Mouse (Mus musculus) frontal cortex, postnatal 14 days (tissue): ENCODE results near the gene Rbm5.

Experiments used
- DNase-seq, 2 experiments: peaks; one replicate each; pipeline ENCODE4 v3.0.0; 2022; ENCODE audit warnings: low spot score in 2 of 2

Gene Rbm5

DNA sequence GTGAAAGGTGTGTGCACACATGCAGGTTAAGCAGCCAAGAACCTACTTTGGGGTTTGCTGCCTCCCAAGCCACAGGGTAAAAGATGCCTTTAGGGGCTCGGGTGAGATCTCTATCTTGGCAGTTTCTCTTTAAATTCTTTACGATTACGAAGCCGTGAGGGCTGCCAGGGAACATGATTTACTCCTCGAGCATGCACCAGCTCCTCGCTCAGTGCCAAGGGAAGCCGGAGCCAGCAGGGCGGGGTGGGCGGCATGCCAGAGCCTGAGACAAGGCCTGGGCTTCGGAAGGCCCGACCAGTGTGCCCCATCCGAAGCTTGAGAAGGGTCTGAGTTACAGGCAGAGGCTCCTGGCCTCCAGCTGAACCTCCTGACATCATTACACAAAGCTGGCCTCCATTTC is 69.2 kb downstream of the Rbm5 start:
- DNase-seq: peak; percentile 60 to 62

DNA sequence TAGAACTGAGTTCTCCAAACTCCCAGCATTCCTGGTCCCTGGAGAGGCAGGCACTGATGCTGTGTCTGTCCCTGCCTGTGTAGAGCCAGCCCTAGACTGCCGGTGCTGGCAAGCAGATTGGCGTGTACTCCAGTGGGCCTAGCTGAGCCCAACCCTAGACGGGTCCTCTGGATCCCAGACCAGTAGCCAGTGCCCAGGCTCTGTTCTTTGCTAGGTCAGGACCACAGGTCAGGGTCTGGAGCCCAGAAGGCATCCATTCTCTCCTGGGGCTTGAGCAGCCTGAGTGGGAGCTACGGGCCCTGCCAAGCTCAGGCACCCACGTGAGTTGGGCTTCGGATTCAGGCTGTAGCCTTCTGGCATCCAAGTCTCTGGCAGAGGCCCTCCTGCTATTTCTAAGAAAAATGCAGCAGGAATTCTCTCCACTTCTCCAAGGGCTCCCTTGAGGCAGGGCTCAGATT is 70.7 kb downstream of the Rbm5 start:
- peak; percentile 41 to 48 for DNase-seq

DNA sequence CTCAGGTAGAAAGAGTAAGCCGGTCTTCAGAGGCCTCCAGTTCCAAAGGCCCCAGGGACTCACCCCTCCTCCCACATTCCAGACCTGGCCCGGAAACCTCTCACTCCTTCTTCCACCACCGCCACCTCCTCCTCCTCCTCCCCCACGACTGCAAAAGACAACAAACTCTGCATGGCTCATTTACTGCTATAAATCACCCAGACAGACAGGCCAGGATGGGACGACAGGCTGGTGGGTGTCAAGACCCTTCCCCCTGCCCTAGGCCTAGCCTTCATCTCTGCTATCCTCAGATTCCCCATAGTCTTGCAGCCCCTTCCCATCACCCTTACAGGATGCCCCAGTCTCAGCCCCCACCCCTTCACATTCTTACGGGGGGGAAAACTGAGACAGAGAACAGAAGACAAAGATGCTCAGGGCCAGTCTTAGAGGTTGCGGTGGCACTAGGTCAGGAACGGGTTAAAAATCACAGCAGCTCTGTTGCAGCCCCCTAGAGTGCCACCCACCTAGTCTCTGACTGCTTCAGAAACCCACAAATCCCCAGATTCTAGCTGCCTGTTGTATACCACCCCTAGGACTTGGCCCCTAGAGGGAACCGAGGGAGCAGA is 71.3 kb downstream of the Rbm5 start:
- DNase-seq: no peak

DNA sequence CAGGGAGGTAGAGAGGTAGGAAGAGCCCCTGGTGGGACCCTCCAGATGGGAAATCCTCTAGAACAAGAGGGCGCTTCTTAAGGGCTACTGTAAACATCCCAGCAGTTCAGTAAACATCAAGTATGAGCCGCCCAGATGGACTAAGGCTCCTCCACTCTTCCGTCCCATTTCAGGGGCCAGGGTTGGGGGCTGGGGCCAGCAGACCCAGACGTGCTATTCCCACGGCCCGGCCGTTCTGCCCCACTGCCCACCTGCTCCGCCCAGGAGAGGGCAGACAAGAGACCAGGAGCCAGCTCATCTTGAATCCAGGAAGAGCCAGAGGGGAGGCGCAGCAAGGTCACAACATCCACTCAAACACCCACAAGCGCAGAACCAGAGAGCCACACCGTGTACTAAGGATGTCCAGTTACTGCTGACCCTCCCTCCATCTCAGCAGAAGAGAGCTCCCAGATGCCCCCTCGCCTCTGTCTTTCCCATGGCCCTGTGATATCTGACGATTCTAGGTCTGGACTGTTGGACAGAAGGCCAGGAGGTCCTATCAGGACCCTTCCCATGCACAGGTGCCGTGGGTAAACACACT is 72.1 kb downstream of the Rbm5 start:
- no peak for DNase-seq

DNA sequence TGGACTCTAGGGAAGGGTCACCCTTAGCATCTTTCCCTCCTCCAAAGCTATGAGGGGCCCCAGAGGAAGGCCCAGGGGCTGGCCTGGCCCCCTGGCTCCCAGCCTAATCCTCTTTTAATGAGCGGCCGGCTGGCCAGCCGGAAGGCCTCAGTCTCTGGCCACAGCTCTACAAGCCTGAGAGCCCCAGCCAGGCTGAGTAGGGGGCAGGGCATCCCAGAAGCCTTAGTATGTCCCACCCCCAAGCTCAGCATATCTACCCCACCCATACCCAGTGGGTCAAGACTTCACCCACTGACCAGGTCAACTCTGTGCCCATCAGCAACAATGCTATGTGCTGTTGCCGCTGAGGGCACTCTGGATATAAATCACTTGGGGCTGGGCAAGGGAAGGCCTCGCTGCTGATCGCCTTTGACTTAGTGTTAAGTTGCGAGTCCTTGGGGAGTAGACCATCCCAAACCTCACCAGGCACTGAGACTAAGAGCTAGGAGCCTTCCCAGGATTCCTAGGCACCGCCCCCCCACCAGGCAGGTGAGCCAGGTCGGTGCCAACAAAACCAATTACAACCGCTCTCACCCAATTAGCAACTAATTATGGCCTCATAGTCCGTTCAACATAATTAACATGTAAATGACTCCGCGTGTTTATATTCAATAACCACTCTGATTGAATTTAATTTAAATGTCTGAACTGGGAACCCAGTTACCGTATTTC is 72.8 kb downstream of the Rbm5 start:
- no peak for DNase-seq

DNA sequence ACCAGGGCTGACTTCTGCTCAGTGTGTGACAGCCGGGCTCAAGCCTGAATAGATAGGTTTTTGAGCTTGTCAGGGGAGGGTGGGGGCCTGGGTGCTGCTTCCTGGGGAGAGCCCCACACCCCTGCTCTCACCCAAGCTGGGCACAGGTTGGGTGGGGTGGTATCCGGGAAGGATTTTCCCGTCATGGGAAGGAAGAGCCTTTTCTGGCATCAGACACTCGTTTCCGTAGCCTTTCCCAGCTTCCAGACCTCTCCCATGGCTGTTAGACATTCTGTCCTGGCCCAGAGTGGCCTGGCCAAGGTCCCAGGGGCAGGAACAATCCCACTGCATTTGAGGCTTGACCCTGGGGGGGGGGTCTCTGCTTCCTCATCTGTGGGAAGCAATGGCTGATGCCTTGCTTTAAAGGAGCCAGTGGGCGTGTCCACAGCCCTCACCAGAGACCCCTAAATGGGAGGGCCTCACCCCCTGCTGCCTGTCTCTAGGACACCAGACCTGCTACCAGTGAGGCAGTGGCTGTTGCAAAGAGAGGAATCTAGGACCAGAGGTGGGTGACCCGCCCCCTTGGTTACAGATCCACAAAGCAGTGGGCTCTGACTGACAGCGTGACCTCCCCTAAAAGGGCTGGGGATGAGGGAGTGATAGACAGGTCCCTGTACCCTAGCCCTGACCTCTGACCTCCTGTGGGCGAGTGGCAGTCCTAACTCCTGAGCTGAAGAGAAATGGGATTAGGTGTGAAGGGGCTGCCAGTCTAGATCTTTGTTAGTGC is 73.8 kb downstream of the Rbm5 start:
- no peak for DNase-seq

DNA sequence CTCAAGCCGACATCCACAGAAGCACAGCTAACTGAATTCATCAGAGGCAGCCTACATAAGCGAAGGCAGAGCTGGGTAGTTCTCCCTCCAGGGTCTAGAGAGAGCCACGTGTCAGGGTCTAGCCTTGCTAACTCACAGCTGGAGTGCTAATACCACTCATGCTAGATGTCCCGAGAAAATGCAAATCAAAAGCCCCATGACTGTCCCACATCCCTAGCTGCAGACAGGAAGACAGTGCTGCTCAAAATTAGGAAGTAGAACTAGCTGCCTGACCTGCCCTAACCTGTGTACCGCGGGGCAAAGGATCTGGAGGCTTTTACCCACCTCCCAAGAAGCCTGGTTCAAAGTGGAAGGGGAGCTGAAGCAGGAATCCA is 74.7 kb downstream of the Rbm5 start:
- no peak for DNase-seq

DNA sequence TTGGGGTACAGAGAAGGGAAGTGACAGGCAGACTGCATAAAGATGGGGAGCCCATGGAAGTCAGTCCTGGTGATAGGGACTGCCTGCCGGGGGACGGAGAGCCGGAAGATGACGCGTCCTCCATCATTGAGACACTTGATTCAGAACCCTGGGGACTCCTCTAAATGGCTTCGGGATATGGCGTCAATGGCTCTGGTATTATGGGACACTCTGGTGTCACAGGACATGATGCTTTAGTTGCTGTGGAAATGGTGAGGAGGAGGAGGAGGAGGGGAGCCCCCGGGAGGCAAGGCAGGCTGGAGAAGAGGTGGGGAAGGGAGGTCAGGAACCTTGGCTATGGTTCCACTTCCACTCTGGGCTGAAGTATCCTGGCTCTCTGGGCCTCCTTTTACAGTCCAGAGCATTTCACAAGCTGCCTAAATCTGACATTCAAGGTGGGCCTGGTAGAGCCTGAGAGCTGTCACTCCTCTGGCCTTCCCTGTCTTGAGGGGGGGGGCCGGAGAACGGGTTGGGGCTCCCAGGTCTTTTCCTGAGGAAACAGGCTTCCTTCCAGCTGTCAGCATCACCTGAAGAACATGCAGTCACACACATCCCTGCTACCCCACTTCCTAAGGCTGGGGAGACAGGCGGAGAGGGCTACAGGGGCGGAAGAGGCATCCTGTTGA is 75.2 kb downstream of the Rbm5 start:
- no peak for DNase-seq

DNA sequence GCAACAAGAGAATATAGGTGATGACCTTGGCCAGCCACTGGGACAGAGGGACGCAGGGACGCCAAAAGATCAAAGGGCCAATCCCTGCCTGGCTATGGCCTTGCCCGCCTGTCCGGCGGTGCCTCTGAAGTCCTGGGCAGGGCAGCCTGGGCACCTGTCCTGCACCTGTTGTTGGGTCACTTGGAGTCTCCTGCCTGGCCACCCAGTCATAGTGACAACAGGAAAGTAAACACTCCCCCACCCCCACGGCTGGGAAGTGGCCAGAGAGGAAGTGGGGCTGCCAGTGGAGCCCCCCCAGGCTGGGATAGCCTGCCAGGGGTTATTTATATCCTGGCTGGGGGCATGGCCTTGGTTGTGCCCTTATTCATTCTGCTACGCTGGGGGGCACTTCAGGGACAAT is 76.2 kb downstream of the Rbm5 start:
- DNase-seq: no peak

DNA sequence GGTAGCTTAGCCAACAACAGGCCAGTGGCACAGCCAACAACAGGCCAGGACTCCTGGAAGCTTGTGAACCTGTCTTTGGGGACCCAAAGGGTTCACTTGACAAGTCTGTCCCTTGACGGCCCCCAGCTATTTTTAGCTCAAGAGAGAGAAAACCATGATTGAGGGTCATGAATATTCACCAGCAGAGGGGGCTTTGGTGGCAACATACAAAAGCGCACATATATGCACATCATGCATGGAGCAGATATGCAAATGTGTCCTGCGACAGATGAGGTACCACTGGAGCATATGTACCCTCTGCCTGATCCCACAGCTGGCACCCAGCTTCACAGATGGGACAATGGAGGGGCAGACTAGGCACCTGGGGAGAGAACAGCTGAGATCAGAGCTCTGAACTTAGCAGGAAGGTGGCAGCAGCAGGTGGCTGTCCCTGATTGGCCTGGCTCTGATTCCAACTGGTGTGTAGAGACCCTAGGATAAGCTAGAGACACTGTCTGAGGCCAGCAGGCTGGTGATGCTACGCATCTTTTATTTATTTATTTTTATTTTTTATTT is 77.3 kb downstream of the Rbm5 start:
- no peak for DNase-seq

DNA sequence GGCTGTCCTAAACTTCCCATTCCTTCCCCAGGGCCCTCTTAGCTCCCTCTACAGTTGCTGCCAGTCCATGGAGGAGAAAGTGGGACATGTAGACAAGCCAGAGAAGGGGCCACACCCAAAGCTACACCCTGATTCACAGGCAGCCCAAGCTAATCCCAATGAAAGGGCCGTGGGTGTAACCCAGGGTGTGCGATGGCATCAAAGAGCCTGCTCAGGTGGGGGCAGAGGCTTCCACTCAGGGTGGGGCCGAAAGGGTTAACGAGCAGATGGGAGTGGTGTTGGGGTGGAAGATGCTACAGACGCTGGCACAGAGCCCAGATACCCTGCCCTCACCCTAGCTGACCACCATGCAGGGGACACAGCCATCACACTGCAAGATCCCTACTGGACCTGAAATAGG is 78.0 kb downstream of the Rbm5 start:
- no peak for DNase-seq

DNA sequence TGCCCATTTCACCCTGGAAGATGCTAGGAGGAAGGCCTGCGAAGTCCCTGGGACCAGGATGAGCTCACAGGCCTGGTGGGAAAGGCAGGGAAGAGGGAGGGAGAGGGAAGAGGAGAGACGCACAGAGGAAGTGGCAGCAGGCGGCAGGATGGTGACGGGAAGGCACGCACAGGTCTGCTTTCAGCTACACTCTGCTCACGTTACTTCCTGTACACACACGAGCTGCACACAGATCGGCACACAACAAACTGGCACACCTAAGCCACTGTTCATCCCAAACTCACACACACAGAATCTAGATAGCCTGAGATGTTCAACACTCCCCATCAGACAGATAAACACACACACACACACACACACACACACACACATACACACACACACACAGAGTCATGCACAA is 80.4 kb downstream of the Rbm5 start:
- DNase-seq: no peak
